Mouse (Mus musculus) neural tube, embryonic 11.5 days (tissue): ENCODE measurements around the gene Dhx35. TPM values are rescaled to one million over a fixed set of nuclear protein-coding genes. Genes with fewer than 3 reads are reported as not detected.

Source experiments
- ATAC-seq: fragments of 200-750 bp; cut with Nextera tagmentation; 2 replicates; pipeline ENCODE4 v1.8.0; 2017; ENCODE audit warnings: moderate number of reproducible peaks, mild to moderate bottlenecking, moderate TSS enrichment, moderate library complexity; ENCODE audit not compliant: insufficient read depth, low FRiP score, low TSS enrichment
- DNase-seq: peaks from one replicate; pipeline ENCODE4 v3.0.0-alpha.2; 2015; ENCODE audit warnings: low spot score
- H3K27ac ChIP-seq: fragments of 300-500 bp; sonication (generic); 2 replicates; pipeline ENCODE4 v1.5.1; 2014; ENCODE audit warnings: low read depth, mild to moderate bottlenecking, low read length
- H3K27me3 ChIP-seq: fragments of 300-500 bp; sonication (generic); 2 replicates; pipeline ENCODE4 v1.6.1; 2014; ENCODE audit warnings: mild to moderate bottlenecking, low read length, mixed read lengths; ENCODE audit not compliant: control insufficient read depth, insufficient read depth
- H3K36me3 ChIP-seq: fragments of 300-500 bp; sonication (generic); 2 replicates; pipeline ENCODE4 v1.6.1; 2014; ENCODE audit warnings: mild to moderate bottlenecking, low read length, moderate library complexity, mixed read lengths; ENCODE audit not compliant: control insufficient read depth, insufficient read depth
- H3K4me1 ChIP-seq: fragments of 300-500 bp; sonication (generic); 2 replicates; pipeline ENCODE4 v1.6.1; 2014; ENCODE audit warnings: low read length, mixed read lengths; ENCODE audit not compliant: control insufficient read depth, insufficient read depth
- H3K4me2 ChIP-seq: fragments of 300-500 bp; sonication (generic); 2 replicates; pipeline ENCODE4 v1.6.1; 2014; ENCODE audit warnings: low read depth, mild to moderate bottlenecking, moderate library complexity
- H3K4me3 ChIP-seq: fragments of 300-500 bp; sonication (generic); 2 replicates; pipeline ENCODE4 v1.5.1; 2014; ENCODE audit warnings: low read depth, low read length
- H3K9ac ChIP-seq: fragments of 300-500 bp; sonication (generic); 2 replicates; pipeline ENCODE4 v1.6.1; 2014; ENCODE audit warnings: mild to moderate bottlenecking, low read length
- H3K9me3 ChIP-seq: fragments of 300-500 bp; sonication (generic); 2 replicates; pipeline ENCODE4 v1.6.1; 2016; ENCODE audit warnings: low read length; ENCODE audit not compliant: control insufficient read depth
- whole genome bisulfite sequencing: fragments of 180-500 bp; shearing (Covaris S2); extraction: QIAGEN DNeasy Blood & Tissue Kit; methylation state at CpG from one replicate; pipeline ENCODE4 v1.1.7; 2014; 5-methylcytosine and 5-hydroxymethylcytosine counted together
- polyA plus RNA-seq: library from polyadenylated mRNA; unstranded; fragments of >200 nt; fragmentation: Nextera tagmentation; extraction: Ambion mirVana; gene quantifications from 2 replicates; pipeline ENCODE4 v1.2.1, GENCODE M21; 2014

The Dhx35 gene
- polyA plus RNA-seq, 1 experiment from 2014 or later: 16.5 TPM

DNA sequence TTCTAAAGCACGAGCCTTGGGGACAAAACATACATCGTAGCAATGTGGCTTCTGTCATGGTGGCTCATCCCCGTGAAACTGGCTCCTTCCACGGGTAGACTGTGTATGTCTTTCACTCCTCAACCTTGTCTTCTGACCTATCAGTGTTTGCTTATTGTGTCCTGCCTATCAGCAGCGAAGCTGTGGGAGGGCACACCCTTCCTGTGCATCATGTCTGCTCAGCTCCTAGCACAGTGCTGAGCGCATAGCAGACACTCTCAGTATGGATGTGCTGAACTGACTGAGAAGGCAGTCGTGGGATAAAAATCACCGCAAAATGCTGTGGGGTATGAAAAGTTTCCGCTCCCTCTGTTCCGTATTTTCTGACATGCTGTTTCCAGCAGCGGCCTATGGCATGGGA is 94.6 kb downstream of the Dhx35 start:
- Histone ChIP-seq H3K4me3 (no peak overlapping the region), H3K9me3 (no peaks in the 10 kb centered on the region), H3K27ac (no peak overlapping the region), H3K4me2 (no peak overlapping the region), H3K27me3 (no peaks in the 10 kb centered on the region), H3K36me3 (no peaks in the 10 kb centered on the region), H3K4me1 (no peaks in the 10 kb centered on the region; the same call in 1 of the 2 replicates), H3K9ac (no peak overlapping the region)
- WGBS: 70% methylated on average over 11 of the region's 11 CpGs
- DNase-seq: no peak
- no peak for ATAC-seq

- Histone ChIP-seq H3K36me3 (no peaks in the 10 kb centered on the region), H3K4me3 (no peak overlapping the region), H3K9me3 (no peaks in the 10 kb centered on the region), H3K27me3 (no peaks in the 10 kb centered on the region), H3K9ac (no peak overlapping the region), H3K27ac (no peak overlapping the region), H3K4me2 (no peak overlapping the region), H3K4me1 (no peaks in the 10 kb centered on the region; the same call in 1 of the 2 replicates)
- DNase-seq (no peak), ATAC-seq (no peak)
- 81% methylated on average over 4 of the region's 4 CpGs for WGBS
Observed at GRCm38 (mm10) chr2:158891319-158891718, 96.7 kb downstream of the Dhx35 start.

DNA sequence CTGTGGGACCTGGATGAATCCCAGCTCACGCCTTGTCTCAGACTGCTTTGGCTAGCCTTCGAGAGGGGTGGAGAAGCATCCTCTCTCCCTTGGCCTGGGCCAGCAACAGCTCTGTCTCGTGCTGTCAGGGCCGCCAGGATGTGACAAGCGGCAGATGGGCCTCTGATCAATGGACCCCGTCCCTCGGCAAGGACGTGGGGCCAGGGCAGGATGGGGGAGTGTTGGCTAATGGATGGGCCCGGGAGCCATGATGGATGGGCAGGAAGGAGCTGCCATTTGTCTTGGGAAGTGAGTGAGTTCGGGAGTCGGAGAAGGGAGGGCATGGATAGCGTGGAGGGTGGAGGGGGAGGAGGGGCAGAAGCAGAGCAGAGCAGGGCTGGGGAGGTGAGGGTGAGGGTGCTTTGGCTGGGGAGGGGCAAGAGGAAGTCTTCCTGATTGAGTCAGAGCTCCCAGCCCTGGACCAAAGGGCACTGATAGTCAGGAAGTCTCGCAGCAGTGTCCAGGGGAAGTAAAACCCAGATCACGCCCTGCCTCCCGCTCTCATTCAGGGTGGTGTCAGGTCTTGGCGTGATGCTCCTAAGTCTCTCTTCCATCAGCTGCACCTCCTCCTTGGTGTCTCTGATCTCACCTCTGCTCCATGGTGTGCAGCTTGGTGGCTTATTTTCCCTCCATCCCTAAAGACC is 98.7 kb downstream of the Dhx35 start:
- 26% methylated on average over 14 of the region's 16 CpGs for WGBS
- Histone ChIP-seq H3K4me1 (peaks cover 1% of the 10 kb centered on the region; the same call in 1 of the 2 replicates), H3K27me3 (no peaks in the 10 kb centered on the region), H3K9me3 (no peaks in the 10 kb centered on the region), H3K27ac (no peak overlapping the region), H3K9ac (no peak overlapping the region), H3K4me3 (no peak overlapping the region), H3K4me2 (no peak overlapping the region), H3K36me3 (no peaks in the 10 kb centered on the region)
- ATAC-seq (no peak), DNase-seq (peak; percentile 33)

DNA sequence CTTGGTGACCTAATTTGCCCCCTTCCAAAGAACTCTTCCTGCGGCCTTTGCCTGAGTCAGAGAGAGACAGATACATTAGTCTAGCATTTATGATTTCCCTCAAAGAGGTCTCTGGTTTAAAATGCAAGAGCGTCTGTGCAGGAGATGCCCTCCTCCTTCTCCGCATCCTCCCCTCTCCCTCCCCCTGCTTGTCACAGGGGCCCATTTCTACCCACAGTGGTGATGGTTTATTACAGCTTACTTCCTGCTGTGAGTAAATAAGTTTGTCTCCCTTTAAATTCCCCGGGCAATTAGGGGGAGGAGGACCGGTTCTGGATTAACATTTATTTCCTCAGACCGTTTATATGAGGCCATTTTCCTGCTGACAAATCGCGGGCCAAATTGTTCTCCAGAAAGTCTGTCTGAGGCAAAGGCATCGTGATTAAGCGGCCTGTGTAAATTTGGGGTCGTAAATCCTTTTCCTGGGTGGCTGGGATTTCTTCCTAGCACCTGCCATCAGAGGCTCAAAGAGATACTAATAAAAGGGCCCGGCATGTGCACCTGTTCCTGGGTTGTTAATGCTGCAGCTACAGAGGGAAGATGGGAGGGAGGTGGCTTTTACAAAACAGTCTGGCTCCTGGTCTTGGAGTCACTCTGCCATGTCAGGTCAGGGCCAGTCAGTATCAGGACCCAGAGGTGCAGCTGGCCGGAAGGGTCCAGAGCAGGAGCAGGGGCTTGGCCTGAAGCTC is 104.0 kb downstream of the Dhx35 start:
- no peak overlapping the region for H3K9ac ChIP-seq
- H3K4me2 ChIP-seq: no peak overlapping the region
- DNase-seq (no peak), ATAC-seq (0 out of 2 replicates have a peak, but pooled peaks have one; percentile 16)
- WGBS: 13% methylated on average over 13 of the region's 13 CpGs
- no peaks in the 10 kb centered on the region for H3K9me3 ChIP-seq
- H3K36me3 ChIP-seq: no peaks in the 10 kb centered on the region
- peaks cover 4% of the 10 kb centered on the region; the same call in 1 of the 2 replicates for H3K4me1 ChIP-seq
- H3K4me3 ChIP-seq: no peak overlapping the region
- no peak overlapping the region for H3K27ac ChIP-seq
- H3K27me3 ChIP-seq: no peaks in the 10 kb centered on the region

Other genes with a start within 250 kb of the Dhx35 start
- gene Slc32a1, start 184.0 kb upstream of the Dhx35 start, polyA plus RNA-seq: 1.6 and 2.4 TPM in 2 replicates
- gene Actr5, start 169.9 kb upstream of the Dhx35 start, polyA plus RNA-seq: 15.1 and 16.6 TPM in 2 replicates
- gene Ppp1r16b, start 129.4 kb upstream of the Dhx35 start, polyA plus RNA-seq: 3.9 and 4.0 TPM in 2 replicates
- 41.1 and 45.2 TPM in 2 replicates for gene Fam83d, start 26.7 kb upstream of the Dhx35 start, polyA plus RNA-seq